Mouse (Mus musculus): ENCODE data around the gene Slc25a42. TPM values are rescaled to one million over a fixed set of nuclear protein-coding genes. Genes with fewer than 3 reads are reported as not detected.
"Not testable (repeated sequence)": the region's sequence is repeated elsewhere in the genome, so short reads cannot be mapped to it uniquely, and the experiment has no call there.

Slc25a42 gene
- 33.9 and 43.1 TPM in 2 replicates for polyA plus RNA-seq (2012; rRNA removed)

DNA sequence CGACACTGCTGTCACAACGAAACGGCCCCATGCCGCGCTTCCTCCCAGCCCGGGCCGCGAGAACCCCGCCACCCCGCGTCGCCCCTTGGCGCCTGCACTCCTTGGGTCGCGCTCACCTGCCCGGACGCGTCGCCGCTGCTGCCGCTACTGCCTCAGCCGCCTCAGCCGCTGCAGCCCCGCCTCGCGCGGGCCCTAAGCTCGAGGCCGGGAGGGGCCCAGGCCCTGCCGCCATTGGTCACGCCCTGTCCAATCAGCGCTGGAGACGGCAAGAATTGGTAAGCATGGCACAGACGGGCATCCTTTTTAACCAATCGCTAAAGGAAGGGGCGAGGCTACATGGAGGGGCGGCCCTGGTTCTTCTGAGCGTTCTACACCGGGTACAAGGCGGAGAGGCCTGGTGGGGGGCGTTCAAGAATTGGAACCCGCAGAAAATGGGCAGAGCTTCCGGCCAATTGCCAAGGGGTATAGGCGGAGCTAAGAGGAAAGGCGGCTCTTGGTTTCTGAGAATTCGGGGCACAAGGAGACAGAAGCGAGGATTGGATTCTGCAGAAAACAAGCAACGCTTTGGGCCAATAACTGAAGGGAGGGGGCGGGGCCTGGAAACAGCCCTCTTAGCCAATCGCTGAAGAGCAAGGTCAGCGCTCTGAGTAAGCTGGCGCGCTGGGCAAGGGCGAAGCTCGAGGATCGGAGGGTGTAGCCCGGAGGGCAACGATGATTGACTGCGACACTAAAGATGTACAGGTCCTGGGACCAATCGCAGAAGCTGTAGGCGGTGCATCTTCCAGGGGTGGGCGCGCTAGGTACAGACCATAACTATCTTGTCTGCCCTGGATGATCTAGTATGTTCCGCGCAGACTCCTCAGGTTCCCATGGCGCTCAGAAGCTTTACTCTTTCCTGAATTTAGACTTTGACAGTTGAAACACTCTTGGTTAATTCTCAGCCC is at the start of gene Slc25a42:
Slc25a42 (minus strand) TSS at position 194 of the 944 bp plus-strand sequence.
- DNase-seq (ENCODE audit: low read depth) = peak; percentile 97

DNA sequence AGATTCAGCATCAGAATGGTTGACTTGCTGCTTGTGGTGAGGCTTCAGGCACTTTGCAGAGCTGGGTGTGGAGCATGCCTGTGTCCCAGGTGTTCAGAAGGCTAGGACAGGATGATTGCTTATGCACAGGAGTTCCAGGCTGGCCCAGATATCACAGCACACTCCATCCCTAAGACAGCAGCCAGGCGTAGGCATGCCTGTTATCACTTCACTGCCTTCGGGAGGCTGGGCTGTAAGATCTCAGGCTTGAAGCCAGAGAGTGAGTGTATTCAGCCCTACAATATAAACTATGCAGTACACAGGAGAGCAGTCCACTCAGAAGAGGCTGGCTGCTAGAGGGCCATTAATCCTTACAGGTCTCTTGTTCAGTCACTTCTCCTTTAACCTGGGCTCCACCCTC is 46.9 kb upstream of the Slc25a42 start:
- DNase-seq (ENCODE audit: low read depth) = no peak

DNA sequence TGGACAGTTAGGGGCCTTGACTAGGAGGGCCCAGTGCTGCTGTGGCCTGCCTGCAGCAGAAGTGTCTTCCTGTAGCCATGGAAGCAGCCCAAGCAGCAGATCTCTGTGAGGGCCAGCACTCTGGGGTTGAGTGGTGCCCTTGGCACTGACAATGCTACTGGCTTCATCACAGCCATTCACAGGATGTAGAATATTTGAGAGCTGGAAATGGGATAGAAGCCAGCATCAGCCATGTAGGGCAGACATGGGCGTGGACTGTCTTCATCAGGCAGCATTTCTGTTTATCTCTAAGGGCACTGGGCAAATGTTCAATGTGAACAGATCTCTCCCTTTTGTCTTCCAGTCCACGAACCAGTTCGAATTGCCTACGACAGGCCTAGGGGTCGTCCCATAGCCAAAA is 46.5 kb upstream of the Slc25a42 start:
- no peak for DNase-seq (ENCODE audit: low read depth)

DNA sequence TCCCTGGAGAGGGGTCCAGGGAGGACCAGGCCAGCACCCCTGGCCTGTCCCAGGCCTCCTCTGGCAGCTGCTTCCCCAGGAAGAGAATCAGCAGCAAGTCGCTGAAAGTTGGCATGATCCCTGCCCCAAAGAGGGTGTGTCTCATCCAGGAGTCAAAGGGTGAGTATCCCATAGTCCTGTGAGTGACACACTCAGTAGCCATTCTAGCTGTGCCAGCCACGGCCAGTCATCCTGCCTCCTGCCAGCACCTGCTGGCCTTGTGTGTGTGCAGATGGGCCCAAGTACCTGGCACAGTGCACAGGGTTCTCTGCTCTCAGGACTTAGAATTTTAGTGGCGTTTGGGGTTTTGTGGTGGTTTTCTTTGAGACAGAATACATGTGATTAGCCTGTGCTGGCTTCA is 45.4 kb upstream of the Slc25a42 start:
- DNase-seq (ENCODE audit: low read depth) = no peak

DNA sequence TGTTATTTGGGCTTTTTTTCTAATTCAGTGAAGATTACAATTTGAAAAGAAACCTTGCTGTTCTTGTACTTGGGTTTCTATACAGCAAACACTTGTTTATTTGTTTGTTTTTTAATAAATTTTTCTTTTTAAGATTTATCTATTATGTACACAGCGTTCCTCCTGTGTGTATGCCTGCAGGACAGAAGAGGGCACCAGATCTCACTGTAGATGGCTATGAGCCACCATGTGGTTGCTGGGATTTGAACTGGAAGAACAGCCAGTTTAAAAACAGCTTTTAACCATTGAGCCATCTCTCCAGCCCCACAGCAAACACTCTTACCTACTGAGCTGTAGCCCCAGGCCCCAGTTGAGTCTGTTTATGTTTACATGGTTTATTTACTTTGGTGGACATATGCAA is 42.5 kb upstream of the Slc25a42 start:
- DNase-seq (ENCODE audit: low read depth) = no peak

DNA sequence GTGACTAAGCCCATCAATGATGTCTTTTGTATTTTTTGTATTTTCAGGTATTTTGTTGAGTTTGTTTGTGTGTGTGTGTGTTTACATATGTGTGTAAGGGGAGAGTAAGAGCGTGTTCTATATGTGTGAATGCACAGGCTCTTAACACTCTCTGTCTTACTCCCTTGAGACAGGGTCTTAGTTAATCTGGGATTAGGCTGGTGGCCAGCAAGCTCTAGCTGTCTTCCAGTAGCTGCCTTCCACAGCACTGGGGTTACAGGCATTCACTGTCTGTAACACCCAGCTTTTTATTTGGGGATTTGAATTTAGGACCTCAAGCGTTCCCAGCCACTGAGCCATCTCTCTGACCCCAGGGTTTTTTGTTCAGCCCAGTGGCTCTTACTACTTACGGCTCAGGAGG is 35.7 kb upstream of the Slc25a42 start:
- no peak for DNase-seq (ENCODE audit: low read depth)

DNA sequence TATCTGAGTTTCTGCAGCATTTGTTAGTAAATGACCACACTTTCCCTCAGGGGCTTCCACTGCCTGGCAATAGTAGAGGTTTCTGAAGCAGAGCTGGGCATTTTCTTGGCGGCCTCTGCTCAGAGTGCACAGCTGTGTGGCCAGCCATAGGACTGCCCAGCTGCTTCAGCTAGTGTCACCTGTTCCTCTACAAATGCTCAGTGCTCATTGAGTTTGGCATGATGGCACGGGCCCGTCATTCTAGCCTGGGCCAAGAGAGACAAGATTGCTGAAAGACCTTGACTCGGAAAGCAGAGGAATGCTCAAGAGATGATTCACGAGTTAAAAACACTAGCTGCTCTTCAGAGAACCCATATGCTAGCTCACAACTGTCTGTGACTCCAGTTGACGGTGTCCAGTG is 34.5 kb upstream of the Slc25a42 start:
- DNase-seq (ENCODE audit: low read depth) = no peak

DNA sequence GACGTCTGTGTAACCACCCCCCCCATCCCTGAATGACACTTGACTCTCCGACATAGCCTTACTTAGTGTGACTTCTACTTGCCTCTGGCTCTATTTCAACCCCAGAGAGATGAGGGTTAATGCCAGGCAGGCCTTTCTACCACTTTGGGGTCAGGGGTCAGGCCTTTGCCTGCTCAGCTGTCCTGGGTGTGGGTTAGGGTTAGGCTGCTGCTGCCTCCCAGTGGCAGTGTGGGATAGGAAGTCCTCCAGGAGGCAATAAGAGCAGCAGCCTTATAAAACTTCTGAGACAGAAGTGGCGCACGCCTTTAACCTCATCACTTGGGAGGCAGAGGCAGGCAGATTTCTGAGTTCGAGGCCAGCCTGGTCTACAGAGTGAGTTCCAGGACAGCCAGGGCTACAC is 28.5 kb upstream of the Slc25a42 start:
- no peak for DNase-seq (ENCODE audit: low read depth)

DNA sequence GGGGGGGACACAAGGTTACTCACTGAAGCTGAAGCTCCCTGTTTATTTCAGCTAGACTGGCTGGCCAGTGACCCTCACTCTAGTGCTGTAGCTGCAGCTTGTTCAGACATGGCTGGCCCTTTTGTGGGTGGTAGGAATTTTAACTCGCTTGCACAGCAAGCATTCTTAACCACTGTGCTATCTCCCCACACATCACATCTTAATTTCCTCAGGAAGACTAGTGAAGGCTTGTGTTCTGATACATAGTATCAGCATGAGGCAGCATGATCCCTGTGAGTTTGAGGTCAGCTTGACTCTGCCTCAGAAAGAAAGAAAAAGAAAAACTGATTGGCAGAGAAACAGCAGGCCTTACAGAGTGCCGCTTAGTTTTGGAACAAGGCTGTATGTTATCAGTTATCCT is 25.7 kb upstream of the Slc25a42 start:
- no peak for DNase-seq (ENCODE audit: low read depth)

DNA sequence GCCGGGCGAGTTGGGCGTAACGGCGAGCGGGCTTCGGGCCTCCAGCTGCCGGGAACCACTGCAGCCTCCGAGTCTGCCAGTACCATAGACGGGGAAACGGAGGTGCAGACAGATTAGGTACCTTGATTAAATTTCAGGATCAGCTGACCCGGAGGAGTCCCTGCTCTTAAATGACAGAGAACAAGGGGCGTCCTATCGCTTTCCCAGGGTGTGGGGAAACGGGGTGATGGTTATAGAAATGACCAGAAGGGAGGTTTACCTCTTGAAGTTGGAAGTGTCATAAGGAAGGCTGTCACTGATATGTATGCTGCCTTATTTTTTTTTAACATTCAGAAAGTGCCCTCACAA is 22.6 kb upstream of the Slc25a42 start:
- no peak for DNase-seq (ENCODE audit: low read depth)

DNA sequence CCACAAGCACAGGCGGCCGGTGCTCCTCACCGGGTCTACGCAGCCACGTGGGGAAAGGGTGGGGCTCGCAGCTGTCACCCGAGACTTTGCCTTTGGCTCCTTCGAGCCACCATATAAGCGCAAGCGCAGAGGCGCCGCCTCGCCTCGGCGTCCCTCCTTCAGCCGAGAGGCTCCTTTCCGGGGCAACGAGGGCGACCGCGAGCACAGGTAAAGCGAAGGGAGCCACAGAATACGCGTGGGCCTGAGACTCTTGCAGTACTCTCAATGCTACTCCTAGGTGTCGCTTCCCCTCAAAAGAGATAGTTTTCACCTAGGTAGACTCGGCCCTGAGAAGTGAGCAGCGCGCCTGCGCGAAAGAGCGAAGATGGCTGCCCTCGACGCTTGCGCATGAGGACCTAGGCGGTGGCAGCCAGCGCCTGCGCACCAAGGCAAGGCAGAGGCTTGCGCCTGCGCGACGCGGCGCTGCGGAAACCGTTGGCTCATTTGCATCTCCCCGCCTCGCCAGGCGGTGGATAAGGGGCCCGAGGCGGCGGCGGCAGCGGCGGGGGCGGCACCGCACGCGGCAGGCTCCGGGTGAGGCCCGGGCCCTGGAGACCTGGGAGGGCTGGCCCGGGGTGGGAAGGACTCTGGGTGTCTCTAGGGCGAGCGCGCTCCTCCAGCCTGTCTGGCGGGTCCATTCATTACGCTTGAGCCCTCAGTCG is 22.1 kb upstream of the Slc25a42 start, which contains the start of the genes Sugp2 and Armc6:
Sugp2 (plus strand) TSS at position 147 of the 701 bp plus-strand sequence.
Armc6 (minus strand) TSS at position 387 of the 701 bp plus-strand sequence.
- peak; percentile 61 for DNase-seq (ENCODE audit: low read depth)

DNA sequence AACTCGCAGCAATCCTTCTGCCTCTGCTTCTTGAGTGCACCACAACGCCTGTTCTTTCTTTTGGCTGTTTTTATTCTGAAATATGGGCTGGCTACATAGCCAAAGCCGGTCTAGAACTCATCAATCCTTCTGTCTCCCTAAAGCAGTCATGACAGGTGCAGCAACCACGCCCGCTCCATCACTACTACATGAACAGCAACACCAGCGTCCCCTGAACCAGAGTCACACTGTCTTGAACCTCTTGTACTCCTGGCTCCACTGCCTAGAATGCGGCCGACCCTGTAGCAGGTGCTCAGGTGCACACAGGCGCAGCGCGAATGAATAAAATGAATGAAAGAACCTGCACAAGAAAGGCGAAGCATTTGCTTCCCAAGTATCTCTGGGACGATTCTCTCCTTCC is 21.5 kb upstream of the Slc25a42 start:
- no peak for DNase-seq (ENCODE audit: low read depth)

DNA sequence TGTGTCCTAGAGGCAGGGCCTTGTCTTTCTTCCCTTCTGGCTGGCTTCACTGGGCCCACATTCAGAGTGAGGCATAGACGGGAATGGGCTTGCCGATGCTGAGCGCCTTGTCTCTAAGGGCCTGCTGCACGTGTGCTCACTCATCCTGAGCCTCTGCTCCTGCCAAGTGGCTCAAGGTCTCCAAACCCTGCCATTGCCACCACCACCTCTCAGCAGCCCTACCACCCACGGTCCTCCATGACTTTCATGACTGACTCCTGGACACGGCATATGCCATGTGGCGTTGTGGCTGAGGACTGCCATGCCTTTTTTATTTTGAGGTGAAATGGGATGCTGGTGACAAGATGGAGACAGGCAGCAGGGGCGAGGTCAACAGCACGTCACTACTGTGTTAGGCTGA is 18.7 kb upstream of the Slc25a42 start:
- no peak for DNase-seq (ENCODE audit: low read depth)

DNA sequence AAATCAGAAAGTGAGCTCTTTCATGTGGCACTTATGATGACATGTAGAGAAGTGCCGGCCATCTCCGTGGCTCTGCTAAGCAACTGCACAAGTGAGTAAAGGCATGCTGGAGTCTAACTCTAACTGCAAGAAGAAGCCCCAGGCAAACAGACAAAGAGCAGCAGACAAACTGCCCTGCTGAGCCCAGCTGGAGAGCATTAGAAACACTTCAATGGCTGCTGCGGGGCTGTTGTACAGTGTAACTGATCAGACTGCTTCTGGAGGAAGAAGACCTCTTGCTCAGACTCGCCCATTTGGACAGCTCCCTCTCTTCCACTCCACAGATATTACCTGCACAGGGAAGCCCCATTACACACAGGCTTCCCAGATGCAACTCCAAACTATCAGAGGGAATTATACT is 15.9 kb upstream of the Slc25a42 start:
- DNase-seq (ENCODE audit: low read depth) = no peak

DNA sequence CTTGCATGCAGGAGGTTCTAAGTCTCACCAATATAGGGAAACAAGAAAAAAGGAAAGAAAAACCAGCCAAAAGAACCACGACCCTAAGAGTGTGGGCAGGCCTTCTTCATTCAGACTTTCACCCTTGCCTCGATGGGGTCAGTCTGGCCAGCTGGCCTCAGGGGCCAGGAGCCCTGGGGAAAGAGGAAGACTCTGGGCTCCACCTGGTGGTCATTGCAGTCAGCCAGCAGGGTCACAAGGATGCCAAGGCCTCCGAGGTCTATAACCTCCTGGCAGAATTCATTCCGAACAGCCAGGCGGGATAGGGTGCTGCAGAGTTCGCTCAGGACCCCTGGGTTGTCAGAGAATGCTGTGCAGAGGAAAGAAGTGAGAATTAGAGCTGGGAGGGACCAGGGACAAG is 11.2 kb upstream of the Slc25a42 start:
- no peak for DNase-seq (ENCODE audit: low read depth)

DNA sequence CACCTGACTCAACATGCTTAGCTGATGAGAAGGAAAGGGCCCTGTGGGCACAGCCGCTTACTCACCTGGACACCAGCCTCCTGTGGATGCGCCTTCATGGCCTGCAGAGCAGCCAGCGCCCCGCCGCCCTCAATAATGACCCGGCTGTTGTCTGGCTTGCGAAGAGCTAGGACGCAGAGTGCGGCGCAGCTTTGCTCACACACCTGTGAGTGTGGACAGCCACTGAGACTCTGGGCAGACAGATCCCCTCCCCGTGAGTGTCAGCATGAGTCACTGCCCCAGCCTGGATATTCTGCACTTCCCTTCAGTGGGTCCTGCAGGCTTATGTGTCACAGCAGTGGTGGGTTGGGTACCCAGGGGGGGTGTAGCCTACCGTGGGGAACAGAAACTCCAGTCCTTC is 9.9 kb upstream of the Slc25a42 start:
- DNase-seq (ENCODE audit: low read depth) = no peak

DNA sequence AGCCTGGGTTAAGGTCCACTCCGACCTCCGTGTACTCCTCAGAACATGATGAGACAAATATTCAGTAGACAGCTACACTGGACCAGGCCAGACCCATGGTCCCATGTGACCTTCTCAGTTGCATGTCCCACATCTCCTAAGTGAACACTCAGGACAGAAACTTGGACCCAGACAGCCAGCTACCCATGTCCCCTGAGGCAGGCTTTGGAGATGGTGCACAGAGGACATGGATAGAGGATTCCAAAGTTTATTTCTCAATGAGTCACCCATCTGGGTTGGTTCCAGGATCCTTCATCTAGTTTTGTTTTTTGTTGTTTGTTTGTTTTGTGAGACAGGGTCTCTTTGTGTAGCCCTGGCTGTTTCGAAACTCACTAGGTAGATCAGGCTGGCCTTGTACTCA is 8.8 kb upstream of the Slc25a42 start:
- no peak for DNase-seq (ENCODE audit: low read depth)

DNA sequence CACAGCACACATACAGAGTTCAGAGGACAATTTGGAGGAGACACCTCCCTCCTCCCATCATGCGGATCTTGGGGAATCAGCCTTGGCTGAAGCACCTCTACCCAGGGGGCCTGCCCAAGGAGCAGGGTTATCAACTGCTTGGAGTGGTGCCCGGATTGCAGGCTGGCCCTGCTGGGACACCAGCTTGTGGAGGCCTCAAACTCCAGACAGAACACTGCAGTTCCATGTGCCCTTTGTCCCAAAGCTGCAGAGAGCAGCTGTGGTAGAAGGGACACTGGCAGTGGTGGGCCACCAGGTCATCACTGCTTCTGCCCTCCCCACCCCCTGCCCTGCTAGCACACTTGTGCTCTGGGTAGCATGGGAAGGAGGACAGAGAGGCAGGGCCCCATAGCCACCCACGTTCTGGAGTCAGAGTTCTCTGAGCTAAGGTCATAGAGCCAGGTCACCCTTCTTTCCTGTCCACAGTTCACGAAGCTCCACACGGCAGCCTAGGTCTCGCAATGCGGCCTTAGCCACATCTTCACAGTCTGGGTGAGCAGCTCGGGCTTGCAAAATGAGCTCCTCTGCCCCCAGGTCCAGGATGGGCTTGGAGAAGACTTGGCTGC is 8.2 kb upstream of the Slc25a42 start:
- DNase-seq (ENCODE audit: low read depth) = no peak

DNA sequence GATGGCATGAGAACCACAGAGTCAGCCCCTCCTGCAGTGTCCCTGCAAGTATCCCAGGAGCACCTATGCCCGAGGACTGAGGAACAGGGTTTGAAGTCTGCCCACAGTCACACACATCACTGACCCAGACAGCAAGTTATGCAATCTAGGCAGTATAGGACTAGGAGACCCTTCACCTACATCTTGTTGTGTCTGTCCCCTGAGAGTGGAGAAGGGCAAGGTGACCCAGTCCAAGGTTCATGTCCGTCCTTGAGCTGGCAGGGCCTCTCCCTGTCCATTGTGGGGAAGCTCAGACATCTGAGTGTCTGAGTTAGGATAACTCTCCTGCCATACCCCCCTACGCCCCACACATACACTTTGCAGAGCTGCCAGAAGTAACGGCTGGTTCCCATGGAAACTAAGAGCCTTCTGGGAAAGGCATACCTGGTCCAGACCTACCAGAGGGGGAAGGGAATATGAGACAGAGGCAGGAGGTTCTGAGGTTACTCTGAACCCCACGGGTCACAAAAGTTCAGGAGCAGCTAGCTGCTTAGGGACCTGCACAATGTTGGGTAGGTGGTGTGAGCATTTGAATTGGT is 7.1 kb upstream of the Slc25a42 start:
- DNase-seq (ENCODE audit: low read depth) = no peak

DNA sequence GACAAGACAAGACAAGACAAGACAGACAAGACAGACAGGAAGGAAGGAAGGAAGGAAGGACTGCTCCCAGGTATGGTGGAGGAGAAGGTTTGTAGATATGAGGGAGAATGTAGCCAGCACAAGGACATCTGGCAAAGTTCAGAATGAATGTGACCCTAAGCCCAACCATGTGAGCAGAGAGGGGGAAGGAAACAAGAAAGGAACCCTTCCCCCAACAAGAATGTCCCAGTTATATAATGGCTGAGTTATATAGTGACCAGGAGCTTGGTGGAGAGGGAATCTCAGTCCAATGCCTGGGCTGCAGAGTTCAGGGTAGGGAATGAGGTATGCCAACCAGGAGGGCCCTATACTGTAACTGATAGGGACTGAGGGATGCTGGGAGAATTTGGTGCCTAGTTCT is 5.3 kb upstream of the Slc25a42 start:
- no peak for DNase-seq (ENCODE audit: low read depth)

DNA sequence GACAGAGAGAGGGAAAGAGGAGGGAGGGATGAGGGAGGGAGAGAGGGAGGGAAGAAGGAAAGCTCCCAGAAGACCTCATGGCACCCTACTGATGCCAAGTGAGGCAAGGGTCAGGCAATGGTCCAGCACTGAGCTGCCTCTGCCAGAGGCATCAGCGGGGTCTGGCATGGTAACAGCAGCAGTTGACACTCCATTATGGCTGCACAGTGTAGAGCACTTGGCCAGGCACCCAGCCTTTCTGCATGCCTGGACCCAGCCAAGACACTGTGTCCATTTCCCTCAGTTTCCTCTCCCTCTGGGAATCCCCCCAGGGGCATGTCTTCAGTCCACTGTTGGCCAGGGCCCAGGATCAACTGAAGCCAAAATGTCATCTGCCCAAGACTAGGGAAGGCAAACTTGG is 4.5 kb upstream of the Slc25a42 start:
- DNase-seq (ENCODE audit: low read depth) = no peak

DNA sequence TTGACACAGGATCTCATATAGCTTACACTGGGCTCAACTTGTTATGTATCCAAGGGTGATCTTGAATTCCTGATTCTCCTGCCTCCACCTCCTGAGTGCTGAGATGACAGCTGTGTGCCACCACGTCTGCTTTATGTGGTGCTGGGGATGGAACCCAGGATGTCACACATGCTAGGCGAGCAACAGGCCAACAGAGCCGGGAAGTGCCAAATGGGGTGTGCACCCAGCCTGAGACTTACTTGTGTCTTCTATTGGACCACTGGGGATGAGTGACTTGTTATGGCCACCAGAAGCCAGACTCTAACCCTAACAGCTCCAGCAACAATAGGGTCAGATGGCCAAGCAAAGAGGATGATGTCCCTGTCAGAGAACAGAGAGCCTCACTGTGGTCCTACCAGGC is 4.1 kb upstream of the Slc25a42 start:
- not testable (repeated sequence) for DNase-seq (ENCODE audit: low read depth)

Data from gonadal fat pad, adult 2 months (tissue).